Mouse (Mus musculus): ENCODE results near the gene Galnt7.

DNA sequence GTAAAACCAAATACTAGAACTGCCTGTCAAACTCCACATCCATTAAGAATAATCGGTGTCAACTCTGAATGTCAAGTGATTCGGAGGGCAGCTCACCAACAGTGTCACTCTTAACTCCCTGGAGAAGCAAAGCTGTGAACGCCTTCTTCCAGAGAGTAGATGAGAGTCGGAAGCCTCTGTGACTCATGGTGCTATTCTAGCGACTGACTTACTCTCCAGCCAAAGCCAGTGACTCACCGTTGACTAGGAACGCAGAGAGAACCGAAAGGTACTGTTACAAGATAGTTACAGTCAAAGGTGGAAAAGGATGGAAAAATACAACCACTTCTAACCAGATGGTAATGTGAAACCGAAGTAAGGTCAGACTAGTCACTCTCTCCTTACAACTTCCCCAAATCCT lies 63.7 kb downstream of the Galnt7 start:
- TF ChIP-seq ZC3H11A (IDR thresholded peaks at IDR 0.05; ENCODE audit: borderline replicate concordance, low read depth, low read length) (no peak), HCFC1 (IDR thresholded peaks at IDR 0.05; ENCODE audit: borderline replicate concordance, insufficient read depth, low read length) (no peak), MAFK (IDR thresholded peaks at IDR 0.05; ENCODE audit: insufficient read depth, low read depth, low read length) (no peak)

All from ES-E14 (cell line).